Mouse (Mus musculus) skeletal muscle tissue, postnatal 0 days (tissue): Measurements from ENCODE around the gene Slc10a4. TPM values are rescaled to one million over a fixed set of nuclear protein-coding genes. Genes with fewer than 3 reads are reported as not detected.

Experiments used
- polyA plus RNA-seq: library from polyadenylated mRNA; unstranded; fragments of >200 nt; fragmentation: Nextera tagmentation; extraction: Ambion mirVana; gene quantifications from 2 replicates; pipeline ENCODE4 v1.2.1, GENCODE M21; 2015

Slc10a4 gene
- 0.28 and 0.54 TPM in 2 replicates for polyA plus RNA-seq

DNA sequence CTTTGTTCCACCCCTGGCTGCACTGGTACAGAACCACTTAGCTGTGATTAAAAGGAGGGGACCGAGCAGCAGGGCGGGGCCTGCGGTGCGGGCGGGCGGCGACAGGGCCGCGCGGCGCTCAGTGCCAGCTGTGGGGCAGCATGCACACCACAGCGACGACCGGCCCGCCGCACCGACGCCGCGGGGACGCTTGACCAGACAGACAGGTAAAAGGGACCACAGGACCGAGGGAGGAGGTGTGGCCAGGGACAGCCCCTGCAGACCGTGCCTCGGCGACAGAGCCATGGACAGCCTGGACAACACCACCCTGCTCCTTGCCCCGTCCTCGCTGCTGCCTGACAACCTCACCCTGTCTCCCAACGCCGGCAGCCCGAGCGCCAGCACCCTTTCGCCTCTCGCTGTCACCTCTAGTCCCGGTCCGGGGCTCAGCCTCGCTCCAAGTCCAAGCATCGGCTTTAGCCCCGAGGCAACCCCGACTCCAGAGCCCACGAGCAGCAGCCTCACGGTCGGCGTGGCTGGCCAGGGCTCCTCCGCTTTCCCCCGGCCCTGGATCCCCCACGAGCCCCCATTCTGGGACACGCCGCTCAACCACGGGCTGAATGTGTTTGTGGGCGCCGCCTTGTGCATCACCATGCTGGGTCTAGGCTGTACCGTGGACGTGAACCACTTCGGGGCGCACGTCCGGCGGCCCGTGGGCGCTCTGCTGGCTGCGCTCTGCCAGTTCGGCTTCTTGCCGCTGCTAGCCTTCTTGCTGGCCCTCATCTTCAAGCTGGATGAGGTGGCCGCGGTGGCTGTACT is at the start of gene Slc10a4:
Gene Slc10a4 (plus strand): TSS at position 100 of the 798 bp plus-strand sequence.

DNA sequence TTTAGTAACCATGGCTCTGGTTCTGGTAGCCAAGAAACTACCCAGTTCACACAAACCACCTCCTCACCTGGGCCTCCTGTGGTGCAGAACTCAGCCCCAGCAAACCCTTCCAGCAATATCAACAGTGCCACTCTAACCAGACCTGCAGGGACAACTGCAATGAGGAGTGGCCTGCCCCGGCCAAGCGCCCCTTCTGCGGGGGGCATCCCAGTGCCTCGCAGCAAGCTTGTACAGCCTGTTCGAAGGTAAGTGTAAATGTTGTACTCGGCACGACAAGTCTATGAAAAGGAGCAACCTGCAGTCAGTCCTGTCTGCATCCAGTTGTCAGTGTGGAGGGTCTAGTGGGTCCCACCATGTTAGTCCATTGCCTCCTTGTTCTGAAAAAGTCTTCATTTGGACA is 32.1 kb upstream of the Slc10a4 start, which contains the start of gene Gm10135:
Gene Gm10135 (minus strand): TSS at position 101 of the 400 bp plus-strand sequence.

Other genes with a start within 250 kb of the Slc10a4 start
- 3.6 and 3.9 TPM in 2 replicates for gene Tec, start 138.4 kb upstream of the Slc10a4 start, polyA plus RNA-seq
- 22.6 and 23.1 TPM in 2 replicates for gene Slain2, start 92.6 kb upstream of the Slc10a4 start, polyA plus RNA-seq
- gene Gm10135, start 32.2 kb upstream of the Slc10a4 start, polyA plus RNA-seq, result not detected in 2 replicates
- gene Fryl, start 249.7 kb downstream of the Slc10a4 start, polyA plus RNA-seq, result 7.7 and 9.0 TPM in 2 replicates